Mouse (Mus musculus) heart, adult 2 months (tissue): ENCODE measurements at regions not wholly inside any gene's neighbourhood (a gene's known extent, or its start where the extent isn't known, plus 50 kb on each side); places are given as distances from the start of the nearest gene placed in this dataset.

Source experiments
- CTCF ChIP-seq: fragments of 200-600 bp; IDR thresholded peaks from 2 replicates; pipeline ENCODE4 v1.8.1; 2022; ENCODE audit warnings: antibody characterized with exemption, mild to moderate bottlenecking, moderate library complexity
- EP300 ChIP-seq: fragments of 200-500 bp; IDR thresholded peaks from 2 replicates; pipeline ENCODE4 v1.6.1; 2011; ENCODE audit warnings: low read depth, low read length, control low read depth; ENCODE audit not compliant: insufficient read depth
- POLR2A ChIP-seq: fragments of 200-500 bp; IDR thresholded peaks from 2 replicates; pipeline ENCODE4 v1.6.1; 2011; ENCODE audit warnings: mild to moderate bottlenecking, low read depth, low read length, control low read depth; ENCODE audit not compliant: insufficient read depth

- no peak for TF ChIP-seq CTCF
- no peak for TF ChIP-seq EP300
- TF ChIP-seq POLR2A, result no peak
Observed at GRCm38 (mm10) chr14:111402538-111402937, 272.4 kb upstream of the Slitrk5 start.
